Mouse (Mus musculus): ENCODE results near the gene Mthfd1.
"Not testable (repeated sequence)": the region's sequence is repeated elsewhere in the genome, so short reads cannot be mapped to it uniquely, and the experiment has no call there.

Mthfd1 gene

DNA sequence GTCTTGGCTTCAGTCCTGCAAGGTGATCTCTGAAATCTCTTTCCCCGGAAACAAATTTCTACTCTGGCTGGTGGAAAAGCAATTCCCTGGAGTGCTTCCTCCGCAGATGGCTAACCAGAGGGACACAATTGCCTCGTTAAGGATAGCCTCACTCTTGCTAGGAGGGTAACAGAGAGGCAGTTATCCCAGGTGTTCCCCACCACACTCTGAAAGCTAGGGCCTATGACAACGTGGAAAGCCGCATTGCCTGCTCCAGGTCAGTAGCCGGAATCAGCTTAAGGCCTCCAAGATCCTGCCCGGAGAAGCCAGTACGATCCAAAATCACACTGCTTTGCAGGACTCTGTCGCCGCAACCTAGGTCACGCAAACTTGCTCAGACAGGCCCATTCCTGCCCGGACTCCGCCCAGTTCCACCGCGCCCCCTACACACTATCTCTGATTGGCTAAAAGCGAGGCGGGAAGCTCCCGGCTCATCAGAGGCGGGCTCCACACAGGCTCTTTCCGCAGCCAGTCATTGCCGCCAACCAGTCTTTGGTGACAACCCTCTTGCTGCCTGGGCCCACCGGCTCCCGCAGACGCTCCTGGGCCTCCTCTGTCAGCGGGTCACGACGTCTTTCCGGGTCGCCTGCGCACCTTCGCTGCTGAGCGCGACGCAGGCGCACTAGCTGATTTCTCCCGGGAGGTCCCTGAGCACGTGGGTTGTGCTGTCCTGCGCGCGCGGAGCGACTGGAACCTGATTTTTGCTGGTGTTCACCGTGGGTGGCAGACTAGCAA lies at the start of gene Mthfd1:
Gene Mthfd1 (plus strand): TSS at position 574 of the 774 bp plus-strand sequence.
- DNase-seq (ENCODE audit: low read depth, low spot score): peak; percentile 97

- DNase-seq (ENCODE audit: low read depth, low spot score): no peak
Observed at GRCm38 (mm10) chr12:76209429-76209974, 45.6 kb upstream of the Mthfd1 start.

- no peak for DNase-seq (ENCODE audit: low read depth, low spot score)
Observed at GRCm38 (mm10) chr12:76215121-76215520, 40.0 kb upstream of the Mthfd1 start.

DNA sequence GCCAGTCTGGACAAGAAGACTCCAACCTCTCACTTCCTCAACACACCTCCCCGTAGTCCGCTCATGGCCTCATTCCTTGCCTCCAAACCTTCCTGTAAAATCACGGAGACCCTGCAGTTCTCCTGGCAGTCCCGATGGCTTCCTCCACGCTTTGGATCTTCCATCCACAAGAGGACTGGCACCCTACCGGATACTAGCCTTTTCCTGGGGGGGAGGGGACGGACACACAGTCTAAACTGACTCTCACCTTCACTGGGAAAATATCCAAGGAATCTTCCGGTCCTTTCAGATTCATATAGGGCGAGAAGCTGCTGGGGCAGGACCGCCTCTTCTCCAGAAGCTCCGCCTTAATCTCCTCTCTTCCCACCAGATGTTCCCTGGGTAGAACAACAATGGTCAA lies 38.4 kb upstream of the Mthfd1 start:
- DNase-seq (ENCODE audit: low read depth, low spot score): no peak

- not testable (repeated sequence) for DNase-seq (ENCODE audit: low read depth, low spot score)
Observed at GRCm38 (mm10) chr12:76222104-76222503, 33.0 kb upstream of the Mthfd1 start.

DNA sequence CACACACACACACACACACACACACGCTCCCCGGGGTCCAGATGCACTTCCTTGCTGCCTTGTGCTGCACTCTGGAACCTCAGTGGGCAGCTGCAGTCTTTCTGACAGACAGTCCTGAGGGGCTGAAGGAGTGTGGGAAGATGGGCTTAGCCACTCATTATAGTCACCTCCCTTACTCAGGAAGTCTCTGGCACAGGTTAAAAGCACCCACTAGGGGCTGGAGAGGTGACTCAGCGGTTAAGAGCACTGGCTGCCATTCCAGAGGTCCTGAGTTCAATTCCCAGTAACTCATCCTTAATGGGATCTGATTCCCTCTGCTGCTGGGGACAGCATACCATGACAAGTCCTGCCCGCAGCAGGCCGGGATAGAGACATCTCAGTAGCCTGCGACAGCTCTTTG lies 24.5 kb upstream of the Mthfd1 start:
- no peak for DNase-seq (ENCODE audit: low read depth, low spot score)

GRCm38 (mm10) chr12:76235253-76235652 lies 19.8 kb upstream of the Mthfd1 start:
- no peak for DNase-seq (ENCODE audit: low read depth, low spot score)

GRCm38 (mm10) chr12:76239145-76239838 lies 15.8 kb upstream of the Mthfd1 start:
- no peak for DNase-seq (ENCODE audit: low read depth, low spot score)

- DNase-seq (ENCODE audit: low read depth, low spot score): no peak
Observed at GRCm38 (mm10) chr12:76239839-76240571, 15.1 kb upstream of the Mthfd1 start.

DNA sequence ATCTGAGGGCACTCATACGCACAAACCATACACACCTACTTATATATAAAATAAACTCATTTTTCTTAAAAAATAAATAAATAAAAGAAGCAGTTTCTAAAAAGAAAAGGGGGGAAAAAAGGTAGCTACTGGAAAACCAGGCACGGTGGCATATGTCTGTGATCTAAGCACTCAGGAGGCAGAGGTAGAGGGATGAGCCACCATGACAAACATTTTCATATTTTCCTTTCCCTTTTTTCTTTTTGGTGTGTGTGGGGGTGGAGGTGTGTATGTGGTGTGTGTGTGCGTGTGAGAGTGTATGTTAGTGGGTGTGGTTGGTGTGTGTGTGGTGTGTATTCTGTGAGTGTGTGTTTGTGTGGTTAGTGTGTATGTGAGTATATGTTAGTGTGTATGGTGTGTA lies 14.4 kb upstream of the Mthfd1 start:
- no peak for DNase-seq (ENCODE audit: low read depth, low spot score)

GRCm38 (mm10) chr12:76241084-76241483 lies 14.0 kb upstream of the Mthfd1 start:
- no peak for DNase-seq (ENCODE audit: low read depth, low spot score)

- no peak for DNase-seq (ENCODE audit: low read depth, low spot score)
Observed at GRCm38 (mm10) chr12:76241833-76242232, 13.3 kb upstream of the Mthfd1 start.

DNA sequence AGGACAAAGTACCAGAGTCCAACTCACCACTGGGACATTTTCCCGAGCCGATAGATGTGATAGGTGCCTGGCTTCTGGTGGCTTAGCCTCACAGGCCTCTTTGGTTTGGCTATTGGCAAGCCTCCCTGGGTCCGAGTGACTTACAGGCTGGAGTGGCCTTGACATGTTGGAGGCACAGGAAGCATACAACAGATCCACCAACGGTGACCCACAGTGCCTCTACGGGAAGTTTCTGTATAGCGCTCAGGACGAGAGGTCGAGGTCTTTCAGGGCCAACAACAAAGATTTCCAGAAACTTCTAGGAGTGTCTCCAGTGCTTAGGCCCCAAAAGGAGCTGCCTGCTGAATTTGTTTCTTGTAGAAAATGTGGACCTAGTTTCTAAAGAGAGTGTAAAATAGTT lies 10.1 kb upstream of the Mthfd1 start:
- no peak for DNase-seq (ENCODE audit: low read depth, low spot score)

DNA sequence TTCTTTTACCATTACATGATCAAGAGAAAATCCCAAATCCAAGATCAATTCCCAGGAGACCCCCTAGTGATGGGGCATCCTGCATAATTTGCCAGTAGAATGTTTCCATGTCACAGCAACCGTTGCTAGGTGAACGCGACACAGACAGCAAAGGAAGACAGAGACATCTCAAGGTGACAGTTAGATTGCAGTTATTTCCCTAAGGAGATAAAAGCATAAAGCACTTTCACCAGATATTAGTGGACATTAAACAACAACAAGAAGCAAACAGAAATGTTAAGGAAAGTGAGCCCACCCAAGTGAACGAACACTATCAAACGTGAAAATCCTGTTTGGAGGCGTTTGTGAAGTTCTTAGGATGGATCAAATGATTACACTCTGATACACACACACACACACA lies 8.5 kb upstream of the Mthfd1 start, which contains the start of gene Tex21:
Gene Tex21 (minus strand): TSS at position 101 of the 400 bp plus-strand sequence.
- no peak for DNase-seq (ENCODE audit: low read depth, low spot score)

- DNase-seq (ENCODE audit: low read depth, low spot score): no peak
Observed at GRCm38 (mm10) chr12:76253090-76253489, 2.0 kb upstream of the Mthfd1 start.

- no peak for DNase-seq (ENCODE audit: low read depth, low spot score)
Observed at GRCm38 (mm10) chr12:76253591-76253990, 1.5 kb upstream of the Mthfd1 start.

- DNase-seq (ENCODE audit: low read depth, low spot score): no peak
Observed at GRCm38 (mm10) chr12:76253991-76254390, 1.1 kb upstream of the Mthfd1 start.

DNA sequence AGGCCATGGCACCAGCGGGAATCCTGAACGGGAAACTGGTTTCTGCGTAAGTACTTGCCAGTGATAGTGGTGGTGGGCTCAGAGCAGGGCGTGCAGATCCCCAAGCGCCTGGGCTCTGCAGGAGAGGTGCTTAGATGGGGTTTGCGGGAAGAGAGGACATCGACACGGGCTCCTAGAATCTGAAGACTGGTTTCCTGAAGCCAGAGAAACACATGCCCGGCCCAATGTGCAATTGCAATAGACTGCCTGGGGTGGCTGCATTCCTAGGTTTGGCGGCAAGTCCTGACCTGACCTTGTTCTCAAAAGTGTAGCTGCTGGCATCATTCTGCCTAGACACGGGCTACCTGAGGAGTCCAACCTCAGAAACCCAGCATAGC lies 389 bp downstream of the Mthfd1 start:
- DNase-seq (ENCODE audit: low read depth, low spot score): no peak

GRCm38 (mm10) chr12:76256114-76256843 lies 1.2 kb downstream of the Mthfd1 start:
- DNase-seq (ENCODE audit: low read depth, low spot score): peak; percentile 67

DNA sequence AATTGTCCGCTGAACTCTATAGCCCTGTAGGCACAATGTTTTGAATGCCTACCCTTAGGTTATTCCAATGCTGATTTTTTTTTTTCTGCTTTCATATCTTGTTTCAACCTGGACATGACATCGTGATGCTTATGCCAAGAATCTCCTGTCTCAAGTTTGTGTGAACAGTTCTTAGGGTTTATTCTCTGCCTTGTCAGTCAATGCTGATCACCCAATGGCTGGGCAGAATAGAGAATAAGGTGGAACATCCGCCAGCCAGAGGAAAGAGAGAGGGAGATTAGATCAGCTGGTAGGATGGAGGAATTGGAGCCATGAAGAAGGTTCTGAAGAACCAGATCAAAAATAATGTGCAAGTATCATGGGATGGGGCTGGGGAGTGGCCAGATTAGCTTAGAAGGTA lies 5.6 kb downstream of the Mthfd1 start:
- no peak for DNase-seq (ENCODE audit: low read depth, low spot score)

GRCm38 (mm10) chr12:76261556-76261955 lies 6.5 kb downstream of the Mthfd1 start:
- no peak for DNase-seq (ENCODE audit: low read depth, low spot score)
